23 mouse cellular contexts compared by ENCODE assay signal in the genomic region with DNA sequence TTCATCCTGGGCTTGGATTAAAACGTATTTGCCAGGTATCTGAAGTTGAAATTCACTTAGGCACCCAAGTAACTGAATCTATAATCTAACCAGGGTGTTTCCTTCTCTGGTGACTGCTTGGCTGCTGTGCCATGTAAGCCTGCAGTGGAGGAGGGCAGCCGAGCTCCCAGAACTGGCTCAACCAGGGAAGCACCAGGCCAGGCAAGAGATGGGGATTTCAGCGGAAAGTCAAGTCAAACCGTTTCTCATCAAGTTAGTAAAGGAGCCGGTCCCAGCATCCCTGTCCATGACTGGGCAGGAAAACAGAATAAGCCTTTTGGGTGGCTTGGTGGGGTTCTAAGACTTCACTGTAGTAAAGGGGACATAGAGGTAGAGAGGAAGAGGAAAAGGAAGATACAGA.
"Had no signal": no experiment of that assay in that cellular context is flagged by ENCODE, and none has a peak within 500 bp of the region (broad histone marks: within the 10 kb centered on the region; RNA-seq: fewer than 3 reads in every experiment).

No protein-coding gene starts in this region.

- ATAC-seq: liver, embryonic 12.5 days had no signal

- DNase-seq: kidney, adult 18-20 months; kidney, adult 9 months; kidney, postnatal 10 days; kidney, postnatal 36 days; layer of hippocampus, postnatal 36 days; left cerebral cortex, postnatal 4 days; liver; lung, adult 18-20 months; lung, postnatal 10 days; lung, postnatal 36 days; midbrain, embryonic 14.5 days; retina, postnatal 1 day; right cerebral cortex, postnatal 25 days; spleen, adult 18-20 months; thymus, postnatal 25 days had no signal

- H3K27me3 ChIP-seq: lung, embryonic 15.5 days; megakaryocyte, embryonic 14.5 days; stomach, embryonic 15.5 days had no signal

- H3K9me3 ChIP-seq: limb, embryonic 13.5 days; liver, embryonic 12.5 days; liver, embryonic 15.5 days; lung, embryonic 15.5 days; stomach, embryonic 15.5 days had no signal

- H3K9ac ChIP-seq: limb, embryonic 13.5 days; liver, embryonic 12.5 days; liver, embryonic 15.5 days; lung, embryonic 15.5 days; stomach, embryonic 15.5 days had no signal

- H3K4me1 ChIP-seq: liver, embryonic 12.5 days; liver, embryonic 15.5 days; megakaryocyte, embryonic 14.5 days had no signal

- H3K4me3 ChIP-seq: left cerebral cortex, adult 2 months; limb, embryonic 13.5 days; liver, embryonic 12.5 days; liver, embryonic 15.5 days; lung, embryonic 15.5 days; megakaryocyte, embryonic 14.5 days; stomach, embryonic 15.5 days had no signal

- H3K27ac ChIP-seq: left cerebral cortex, adult 2 months; limb, embryonic 13.5 days; liver, embryonic 12.5 days; liver, embryonic 15.5 days; lung, embryonic 15.5 days; stomach, embryonic 15.5 days had no signal

- H3K4me2 ChIP-seq: limb, embryonic 13.5 days; liver, embryonic 12.5 days; liver, embryonic 15.5 days; lung, embryonic 15.5 days; midbrain, embryonic 11.5 days; stomach, embryonic 15.5 days had no signal

- H3K36me3 ChIP-seq: limb, embryonic 13.5 days; liver, embryonic 12.5 days; liver, embryonic 15.5 days; lung, embryonic 15.5 days; stomach, embryonic 15.5 days had no signal
